Mouse (Mus musculus): ENCODE results near the gene Rere. TPM values are rescaled to one million over a fixed set of nuclear protein-coding genes. Genes with fewer than 3 reads are reported as not detected.

The Rere gene
- total and polyA plus RNA-seq, 2 experiments from 2014 or later = 25.9 to 32.9 TPM

GRCm38 (mm10) chr4:150382504-150382903 lies 101.1 kb downstream of the Rere start:
- Histone ChIP-seq H3K9ac (replicated peaks; ENCODE audit: low read length) (no peak overlapping the region), H3K36me3 (ENCODE audit: insufficient read depth, low read length) (no peaks in the 10 kb centered on the region), H3K4me3 (ENCODE audit: low read length) (no peak overlapping the region), H3K9me3 (ENCODE audit: low read length) (no peaks in the 10 kb centered on the region), H3K4me2 (ENCODE audit: low read depth, low read length) (no peak overlapping the region), H3K4me1 (ENCODE audit: insufficient read depth, low read length) (peaks cover 4% of the 10 kb centered on the region; the same call in 1 of the 2 replicates), H3K27me3 (ENCODE audit: insufficient read depth, low read length) (no peaks in the 10 kb centered on the region), H3K27ac (no peak overlapping the region)
- 77% methylated on average over 3 of the region's 3 CpGs for WGBS
- ATAC-seq = no peak
- no peak for TF ChIP-seq CTCF (IDR thresholded peaks at IDR 0.05; ENCODE audit: low read depth)
- no peak for DNase-seq (ENCODE audit: low spot score)

- no peak for ATAC-seq
- 31% methylated on average over 8 of the region's 8 CpGs for WGBS
- no peak overlapping the region for H3K4me3 ChIP-seq (ENCODE audit: low read length)
- H3K36me3 ChIP-seq (ENCODE audit: insufficient read depth, low read length) = no peaks in the 10 kb centered on the region
- no peak overlapping the region for H3K4me2 ChIP-seq (ENCODE audit: low read depth, low read length)
- no peak for TF ChIP-seq CTCF (IDR thresholded peaks at IDR 0.05; ENCODE audit: low read depth)
- H3K9ac ChIP-seq (replicated peaks; ENCODE audit: low read length) = no peak overlapping the region
- no peaks in the 10 kb centered on the region for H3K27me3 ChIP-seq (ENCODE audit: insufficient read depth, low read length)
- peaks cover 8% of the 10 kb centered on the region for H3K4me1 ChIP-seq (ENCODE audit: insufficient read depth, low read length)
- DNase-seq (ENCODE audit: low spot score) = no peak
- H3K27ac ChIP-seq = no peak overlapping the region
- H3K9me3 ChIP-seq (ENCODE audit: low read length) = no peaks in the 10 kb centered on the region
Measured at GRCm38 (mm10) chr4:150384405-150384804, 103.0 kb downstream of the Rere start.

- 66% methylated on average over 3 of the region's 3 CpGs for WGBS
Measured at GRCm38 (mm10) chr4:150384899-150385298, 103.5 kb downstream of the Rere start.

DNA sequence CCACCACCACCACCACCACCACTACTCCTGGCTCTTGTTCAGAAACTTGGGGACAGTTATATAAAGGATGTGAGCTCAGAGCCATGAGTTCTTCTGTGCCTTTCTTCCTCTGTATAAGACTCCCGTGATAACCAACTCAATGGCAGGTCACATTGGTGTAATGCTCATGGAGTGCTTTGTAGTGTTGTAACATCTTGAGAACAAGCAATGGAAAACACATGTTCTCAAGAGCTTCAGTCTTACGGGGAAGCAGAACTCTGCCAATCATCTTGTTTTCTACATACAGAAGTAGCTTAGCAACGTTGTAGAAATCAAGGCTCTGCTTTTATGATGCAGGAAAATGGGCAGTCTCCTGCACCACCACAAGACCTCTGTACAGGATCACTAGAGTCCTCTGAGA lies 107.1 kb downstream of the Rere start:
- Histone ChIP-seq H3K9ac (replicated peaks; ENCODE audit: low read length) (no peak overlapping the region), H3K27me3 (ENCODE audit: insufficient read depth, low read length) (no peaks in the 10 kb centered on the region), H3K4me2 (ENCODE audit: low read depth, low read length) (no peak overlapping the region), H3K27ac (no peak overlapping the region), H3K4me1 (ENCODE audit: insufficient read depth, low read length) (peaks cover 20% of the 10 kb centered on the region), H3K9me3 (ENCODE audit: low read length) (no peaks in the 10 kb centered on the region), H3K4me3 (ENCODE audit: low read length) (no peak overlapping the region), H3K36me3 (ENCODE audit: insufficient read depth, low read length) (no peaks in the 10 kb centered on the region)
- TF ChIP-seq CTCF (IDR thresholded peaks at IDR 0.05; ENCODE audit: low read depth) = no peak
- ATAC-seq (no peak), DNase-seq (ENCODE audit: low spot score) (no peak)
- WGBS = 77% methylated on average over 3 of the region's 3 CpGs

More at GRCm38 (mm10) chr4:150384899-150385298, 103.5 kb downstream of the Rere start:
- Histone ChIP-seq H3K4me1 (ENCODE audit: insufficient read depth, low read length) (peaks cover 9% of the 10 kb centered on the region), H3K27ac (no peak overlapping the region), H3K36me3 (ENCODE audit: insufficient read depth, low read length) (no peaks in the 10 kb centered on the region), H3K4me3 (ENCODE audit: low read length) (no peak overlapping the region), H3K9ac (replicated peaks; ENCODE audit: low read length) (no peak overlapping the region), H3K4me2 (ENCODE audit: low read depth, low read length) (no peak overlapping the region), H3K9me3 (ENCODE audit: low read length) (no peaks in the 10 kb centered on the region), H3K27me3 (ENCODE audit: insufficient read depth, low read length) (no peaks in the 10 kb centered on the region)
- no peak for TF ChIP-seq CTCF (IDR thresholded peaks at IDR 0.05; ENCODE audit: low read depth)
- DNase-seq (ENCODE audit: low spot score) (no peak), ATAC-seq (no peak)

GRCm38 (mm10) chr4:150393607-150394006 lies 112.2 kb downstream of the Rere start:
- H3K36me3 ChIP-seq (ENCODE audit: insufficient read depth, low read length) = no peaks in the 10 kb centered on the region
- no peak for ATAC-seq
- DNase-seq (ENCODE audit: low spot score) = no peak
- no peak overlapping the region for H3K4me3 ChIP-seq (ENCODE audit: low read length)
- no peak for TF ChIP-seq CTCF (IDR thresholded peaks at IDR 0.05; ENCODE audit: low read depth)
- 0 out of 2 replicates have a peak overlapping the region, but pooled peaks have one; percentile 10 for H3K4me2 ChIP-seq (ENCODE audit: low read depth, low read length)
- H3K4me1 ChIP-seq (ENCODE audit: insufficient read depth, low read length) = peaks cover 55% of the 10 kb centered on the region
- H3K9ac ChIP-seq (replicated peaks; ENCODE audit: low read length) = no peak overlapping the region
- no peaks in the 10 kb centered on the region for H3K9me3 ChIP-seq (ENCODE audit: low read length)
- WGBS = 29% methylated on average over 8 of the region's 8 CpGs
- H3K27me3 ChIP-seq (ENCODE audit: insufficient read depth, low read length) = no peaks in the 10 kb centered on the region
- H3K27ac ChIP-seq = no peak overlapping the region

DNA sequence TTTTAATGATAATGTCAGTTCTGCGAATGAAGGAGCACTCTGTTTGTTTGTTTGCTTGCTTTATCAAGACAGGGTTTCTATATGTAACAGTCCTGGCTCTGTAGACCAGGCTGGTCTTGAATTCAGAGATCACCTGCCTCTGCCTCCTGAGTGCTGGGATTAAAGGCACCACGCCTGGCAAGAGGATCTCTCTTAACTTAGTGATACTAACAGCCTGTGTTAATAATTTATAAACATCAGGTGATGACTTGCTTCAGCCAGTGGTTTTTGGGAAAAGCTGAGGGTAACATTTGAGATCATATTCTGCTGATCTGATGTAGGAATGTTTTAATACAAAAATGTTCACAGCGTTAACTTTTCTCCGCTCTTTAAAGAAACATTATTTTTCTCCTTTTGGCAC lies 112.6 kb downstream of the Rere start:
- Histone ChIP-seq H3K9me3 (ENCODE audit: low read length) (no peaks in the 10 kb centered on the region), H3K27me3 (ENCODE audit: insufficient read depth, low read length) (no peaks in the 10 kb centered on the region), H3K9ac (replicated peaks; ENCODE audit: low read length) (no peak overlapping the region), H3K27ac (no peak overlapping the region), H3K4me1 (ENCODE audit: insufficient read depth, low read length) (peaks cover 56% of the 10 kb centered on the region), H3K4me2 (ENCODE audit: low read depth, low read length) (no peak overlapping the region), H3K36me3 (ENCODE audit: insufficient read depth, low read length) (no peaks in the 10 kb centered on the region), H3K4me3 (ENCODE audit: low read length) (no peak overlapping the region)
- no peak for DNase-seq (ENCODE audit: low spot score)
- ATAC-seq = no peak
- 79% methylated on average over 4 of the region's 4 CpGs for WGBS
- TF ChIP-seq CTCF (IDR thresholded peaks at IDR 0.05; ENCODE audit: low read depth) = no peak

GRCm38 (mm10) chr4:150396339-150396738 lies 114.9 kb downstream of the Rere start:
- H3K36me3 ChIP-seq (ENCODE audit: insufficient read depth, low read length) = no peaks in the 10 kb centered on the region
- no peaks in the 10 kb centered on the region for H3K9me3 ChIP-seq (ENCODE audit: low read length)
- no peaks in the 10 kb centered on the region for H3K27me3 ChIP-seq (ENCODE audit: insufficient read depth, low read length)
- H3K9ac ChIP-seq (replicated peaks; ENCODE audit: low read length) = 0 out of 2 replicates have a peak overlapping the region, but pooled peaks have one; percentile 3
- ATAC-seq (no peak), DNase-seq (ENCODE audit: low spot score) (no peak)
- H3K4me1 ChIP-seq (ENCODE audit: insufficient read depth, low read length) = peaks cover 56% of the 10 kb centered on the region
- no peak for TF ChIP-seq CTCF (IDR thresholded peaks at IDR 0.05; ENCODE audit: low read depth)
- peak overlapping the region; percentile 57 for H3K27ac ChIP-seq
- no peak overlapping the region for H3K4me3 ChIP-seq (ENCODE audit: low read length)
- H3K4me2 ChIP-seq (ENCODE audit: low read depth, low read length) = 0 out of 2 replicates have a peak overlapping the region, but pooled peaks have one; percentile 14
